Mouse (Mus musculus) olfactory bulb, adult 2 months (tissue): ENCODE results near the gene Pigz. TPM values are rescaled to one million over a fixed set of nuclear protein-coding genes. Genes with fewer than 3 reads are reported as not detected.

Source experiments
- H3K27ac ChIP-seq: fragments of 200-500 bp; 2 replicates; pipeline ENCODE4 v1.5.1; 2012; ENCODE audit warnings: low read depth, low read length; ENCODE audit not compliant: insufficient read depth
- H3K4me1 ChIP-seq: fragments of 200-500 bp; 2 replicates; pipeline ENCODE4 v1.6.1; 2012; ENCODE audit warnings: low read length; ENCODE audit not compliant: control insufficient read depth, insufficient read depth
- H3K4me3 ChIP-seq: fragments of 200-500 bp; 2 replicates; pipeline ENCODE4 v1.5.1; 2012; ENCODE audit warnings: mild to moderate bottlenecking, low read depth, low read length, moderate library complexity; ENCODE audit not compliant: insufficient read depth
- CTCF ChIP-seq: fragments of 200-500 bp; IDR thresholded peaks from 2 replicates; pipeline ENCODE4 v1.5.1; 2012; ENCODE audit warnings: low read depth, mild to moderate bottlenecking, low read length, moderate library complexity; ENCODE audit not compliant: insufficient read depth
- POLR2A ChIP-seq: fragments of 200-500 bp; IDR thresholded peaks from 2 replicates; pipeline ENCODE4 v1.6.1; 2012; ENCODE audit warnings: mild to moderate bottlenecking, low read depth, low read length, moderate library complexity; ENCODE audit not compliant: insufficient read depth
- WGBS: fragments of 180-500 bp; shearing (Covaris S2); methylation state at CpG from one replicate; pipeline ENCODE4 v1.1.7; 2018; 5-methylcytosine and 5-hydroxymethylcytosine counted together
- polyA plus RNA-seq: library from polyadenylated mRNA; stranded (reverse); fragments of >200 nt; gene quantifications from 2 replicates; pipeline ENCODE4 v1.2.4, GENCODE M21; 2012; ENCODE audit warnings: low replicate concordance; ENCODE audit not compliant: missing spikeins, insufficient read depth, insufficient read length

The Pigz gene
- polyA plus RNA-seq, result not detected in 2 replicates

GRCm38 (mm10) chr16:31933751-31934549, at the start of gene Pigz:
Pigz (plus strand) TSS chr16:31933851.
- no peak for TF ChIP-seq POLR2A
- no peak for TF ChIP-seq CTCF
- Histone ChIP-seq H3K4me1 (peaks cover 26% of the 10 kb centered on the region), H3K27ac (peak within 1 kb of the TSS; percentile 86), H3K4me3 (peak within 1 kb of the TSS; percentile 52)
- WGBS, result 10% methylated on average over 42 of the region's 42 CpGs

GRCm38 (mm10) chr16:31883902-31884301, 49.7 kb upstream of the Pigz start:
- 45% methylated on average over 6 of the region's 6 CpGs for WGBS
- TF ChIP-seq CTCF (no peak), POLR2A (no peak)
- Histone ChIP-seq H3K4me3 (no peak overlapping the region), H3K27ac (no peak overlapping the region), H3K4me1 (peaks cover 4% of the 10 kb centered on the region; the same call in 1 of the 2 replicates)

GRCm38 (mm10) chr16:31890907-31891306, 42.7 kb upstream of the Pigz start:
- no peak overlapping the region for H3K27ac ChIP-seq
- H3K4me1 ChIP-seq, result peaks cover 11% of the 10 kb centered on the region
- H3K4me3 ChIP-seq, result no peak overlapping the region
- WGBS, result 67% methylated on average over 7 of the region's 7 CpGs
- TF ChIP-seq POLR2A, result no peak
- no peak for TF ChIP-seq CTCF

GRCm38 (mm10) chr16:31893396-31894141, 40.1 kb upstream of the Pigz start:
- TF ChIP-seq POLR2A (no peak), CTCF (no peak)
- H3K4me1 ChIP-seq, result peaks cover 33% of the 10 kb centered on the region
- 82% methylated on average over 5 of the region's 5 CpGs for WGBS
- H3K4me3 ChIP-seq, result no peak overlapping the region
- peak overlapping the region; percentile 26; the same call in 1 of the 2 replicates for H3K27ac ChIP-seq

- Histone ChIP-seq H3K4me1 (peaks cover 37% of the 10 kb centered on the region), H3K4me3 (peak overlapping the region; percentile 35), H3K27ac (peak overlapping the region; percentile 79)
- 15% methylated on average over 29 of the region's 29 CpGs for WGBS
- TF ChIP-seq CTCF (no peak), POLR2A (no peak)
Measured at GRCm38 (mm10) chr16:31896971-31897774, 36.5 kb upstream of the Pigz start.

GRCm38 (mm10) chr16:31898546-31899326, 34.9 kb upstream of the Pigz start:
- TF ChIP-seq POLR2A (no peak), CTCF (no peak)
- H3K4me1 ChIP-seq, result peaks cover 29% of the 10 kb centered on the region
- peak overlapping the region; percentile 74 for H3K27ac ChIP-seq
- WGBS, result 36% methylated on average over 18 of the region's 18 CpGs
- no peak overlapping the region for H3K4me3 ChIP-seq

- TF ChIP-seq CTCF (no peak), POLR2A (no peak)
- Histone ChIP-seq H3K4me3 (no peak overlapping the region), H3K4me1 (peaks cover 38% of the 10 kb centered on the region), H3K27ac (no peak overlapping the region)
- WGBS, result 83% methylated on average over 1 of the region's 1 CpGs
Measured at GRCm38 (mm10) chr16:31901886-31902285, 31.8 kb upstream of the Pigz start.

- no peak overlapping the region for H3K4me3 ChIP-seq
- no peak overlapping the region for H3K27ac ChIP-seq
- H3K4me1 ChIP-seq, result peaks cover 26% of the 10 kb centered on the region
- no peak for TF ChIP-seq CTCF
- TF ChIP-seq POLR2A, result no peak
- 92% methylated on average over 8 of the region's 8 CpGs for WGBS
Measured at GRCm38 (mm10) chr16:31903239-31903638, 30.4 kb upstream of the Pigz start.
